11 mouse cellular contexts compared by ENCODE assay signal in genomic region chr11:63020633-63021032, GRCm38 (mm10). TPM values are rescaled to one million over a fixed set of nuclear protein-coding genes. Genes with fewer than 3 reads are reported as not detected.
DNase-seq lines count a peak whose midpoint lies in the region; ATAC-seq lines count a peak whose summit lies in the region.
"Had no signal": no experiment of that assay in that cellular context is flagged by ENCODE, and none has a peak within 500 bp of the region (broad histone marks: within the 10 kb centered on the region; RNA-seq: fewer than 3 reads in every experiment).

No protein-coding gene starts in this region.

- H3K36me3 ChIP-seq in heart, embryonic 12.5 days: no peaks in the 10 kb centered on the region
- no peaks in the 10 kb centered on the region for H3K36me3 ChIP-seq in hindbrain, embryonic 13.5 days

- H3K4me2 ChIP-seq in heart, embryonic 12.5 days: no peak overlapping the region
- no peak overlapping the region for H3K4me2 ChIP-seq in hindbrain, embryonic 13.5 days

- H3K4me3 ChIP-seq in heart, embryonic 12.5 days: no peak overlapping the region
- H3K4me3 ChIP-seq in hindbrain, embryonic 13.5 days: no peak overlapping the region

- peaks cover 12% of the 10 kb centered on the region for H3K4me1 ChIP-seq in heart, embryonic 12.5 days (replicated peaks)
- peaks cover 23% of the 10 kb centered on the region for H3K4me1 ChIP-seq in hindbrain, embryonic 13.5 days (replicated peaks)

- H3K27ac ChIP-seq in heart, embryonic 12.5 days (ENCODE audit: poor library complexity, severe bottlenecking): no peak overlapping the region
- no peak overlapping the region for H3K27ac ChIP-seq in hindbrain, embryonic 13.5 days

- no peaks in the 10 kb centered on the region for H3K27me3 ChIP-seq in heart, embryonic 12.5 days (replicated peaks)
- H3K27me3 ChIP-seq in hindbrain, embryonic 13.5 days: no peaks in the 10 kb centered on the region

- H3K9ac ChIP-seq in heart, embryonic 12.5 days: no peak overlapping the region
- H3K9ac ChIP-seq in hindbrain, embryonic 13.5 days: no peak overlapping the region

- peak; percentile 55 to 71 for DNase-seq in heart, adult 9 months (ENCODE audit: low spot score in 2 of 2)
- peak; percentile 10 for DNase-seq in 3T3-L1 (ENCODE audit: low read depth, low spot score)
- peak; percentile 28 for DNase-seq in embryo, embryonic 10.5 days (ENCODE audit: low spot score)
- DNase-seq in lung, postnatal 25 days (ENCODE audit: low spot score): peak; percentile 74
- DNase-seq in gastrocnemius, adult 8-10 months (ENCODE audit: low spot score in 2 of 2): no peak
- no peak for DNase-seq in Muller cell, postnatal 12 days (ENCODE audit: inconsistent ontology term)

- H3K9me3 ChIP-seq in heart, embryonic 12.5 days (replicated peaks): no peaks in the 10 kb centered on the region
- no peaks in the 10 kb centered on the region for H3K9me3 ChIP-seq in hindbrain, embryonic 13.5 days

- ATAC-seq in heart, embryonic 12.5 days (ENCODE audit: insufficient number of reproducible peaks, low FRiP score): no peak
- no peak for ATAC-seq in hindbrain, embryonic 13.5 days (ENCODE audit: low FRiP score)

RNA-seq across cellular contexts. Expression of gene Tekt3, which starts 40.8 kb away (rescaled TPM):
- polyA plus RNA-seq in heart, embryonic 12.5 days (2016; fragmentation: Nextera tagmentation; extraction: Ambion mirVana): not detected in 2 replicates
- total RNA-seq in gastrocnemius, adult 8-10 months (2022): not detected
- not detected in 2 replicates for polyA plus RNA-seq in hindbrain, embryonic 13.5 days (2015; fragmentation: Nextera tagmentation; extraction: Ambion mirVana)
- total RNA-seq: left cerebral cortex, postnatal 25 days had no signal
- polyA plus RNA-seq: heart, embryonic 16.5 days; small intestine, adult 2 months had no signal

Comparison
In these comparisons a context has a peak if more than half of its experiments do, and no peak if none do; other contexts are left out.
1. DNase-seq: peak in heart, adult 9 months (2 of 2), 3T3-L1 (single experiment), embryo, embryonic 10.5 days (single experiment) and lung, postnatal 25 days (single experiment); none in gastrocnemius, adult 8-10 months (0 of 2) and Muller cell, postnatal 12 days (single experiment).